Mouse (Mus musculus) thymus, adult 2 months (tissue): Measurements from ENCODE around the gene Ly6c2.

Experiments
- CTCF ChIP-seq: fragments of 200-500 bp; IDR thresholded peaks from 2 replicates; pipeline ENCODE4 v1.5.1; 2012; ENCODE audit warnings: mild to moderate bottlenecking, control low read depth, low read length, moderate library complexity, borderline replicate concordance; ENCODE audit not compliant: control insufficient read depth, poor library complexity, insufficient read depth; ENCODE audit errors: extremely low read depth
- POLR2A ChIP-seq: fragments of 200-500 bp; IDR thresholded peaks from 2 replicates; pipeline ENCODE4 v1.6.1; 2012; ENCODE audit warnings: mild to moderate bottlenecking, low read length, control low read depth, moderate library complexity; ENCODE audit not compliant: control insufficient read depth, poor library complexity, insufficient read depth; ENCODE audit errors: extremely low read depth

DNA sequence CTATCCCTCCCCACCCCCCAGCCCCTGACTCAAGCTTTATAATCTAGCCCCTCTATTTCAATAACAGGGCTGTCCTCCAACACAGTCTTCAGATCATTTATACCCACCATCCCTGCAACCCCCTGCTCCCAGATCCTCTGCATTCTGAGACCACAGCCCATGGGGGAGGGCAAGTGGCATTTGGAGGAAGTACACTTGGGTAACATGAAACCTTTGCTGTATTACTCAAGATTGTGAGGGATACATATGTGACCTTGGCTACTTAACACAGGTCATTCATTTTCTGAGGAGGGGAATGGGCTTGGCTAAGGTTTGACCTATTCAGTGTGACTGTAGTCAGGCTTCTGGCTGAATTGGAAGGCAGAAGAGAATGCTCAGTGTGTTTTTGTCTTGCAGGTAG lies 41.3 kb upstream of the Ly6c2 start:
- TF ChIP-seq POLR2A, result no peak
- TF ChIP-seq CTCF, result no peak
